Mouse (Mus musculus): ENCODE results near the gene Tcf3.

Tcf3 gene

GRCm38 (mm10) chr10:80437973-80438372 lies 4.5 kb upstream of the Tcf3 start:
- no peak for DNase-seq (ENCODE audit: low read depth, low spot score)

GRCm38 (mm10) chr10:80436276-80436675 lies 2.8 kb upstream of the Tcf3 start:
- peak; percentile 83 for DNase-seq (ENCODE audit: low read depth, low spot score)

- peak; percentile 41 for DNase-seq (ENCODE audit: low read depth, low spot score)
Measured at GRCm38 (mm10) chr10:80435764-80436163, 2.3 kb upstream of the Tcf3 start.

GRCm38 (mm10) chr10:80434823-80435222 lies 1.4 kb upstream of the Tcf3 start:
- no peak for DNase-seq (ENCODE audit: low read depth, low spot score)

GRCm38 (mm10) chr10:80434233-80434592 lies 766 bp upstream of the Tcf3 start:
- no peak for DNase-seq (ENCODE audit: low read depth, low spot score)

- no peak for DNase-seq (ENCODE audit: low read depth, low spot score)
Measured at GRCm38 (mm10) chr10:80432936-80433512, 423 bp downstream of the Tcf3 start.

- DNase-seq (ENCODE audit: low read depth, low spot score), result no peak
Measured at GRCm38 (mm10) chr10:80432387-80432785, 1.1 kb downstream of the Tcf3 start.

- DNase-seq (ENCODE audit: low read depth, low spot score), result no peak
Measured at GRCm38 (mm10) chr10:80431570-80432386, 1.7 kb downstream of the Tcf3 start.

GRCm38 (mm10) chr10:80430375-80430980 lies 3.0 kb downstream of the Tcf3 start:
- DNase-seq (ENCODE audit: low read depth, low spot score), result peak; percentile 48

- DNase-seq (ENCODE audit: low read depth, low spot score), result no peak
Measured at GRCm38 (mm10) chr10:80429800-80430199, 3.6 kb downstream of the Tcf3 start.

GRCm38 (mm10) chr10:80425041-80425440 lies 8.4 kb downstream of the Tcf3 start:
- no peak for DNase-seq (ENCODE audit: low read depth, low spot score)

DNA sequence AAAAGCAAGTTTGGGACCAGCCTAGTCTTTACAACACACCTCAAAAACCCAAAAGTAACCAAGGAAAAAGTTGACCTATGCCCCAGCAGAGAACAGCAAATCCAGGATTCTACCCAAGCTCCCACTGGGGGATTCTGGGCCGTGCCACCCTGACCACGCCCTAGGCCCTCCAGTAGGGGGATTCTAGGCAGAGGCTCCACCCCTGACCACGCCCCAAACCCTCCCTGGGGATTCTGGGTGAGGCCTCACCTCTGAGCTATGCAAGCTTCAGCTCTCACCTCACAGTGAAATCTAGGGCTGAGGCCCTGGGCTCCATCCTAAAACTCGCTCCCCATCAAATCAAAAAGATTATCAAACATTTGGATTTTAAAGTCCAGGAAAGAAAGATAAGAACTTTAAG lies 9.9 kb downstream of the Tcf3 start:
- DNase-seq (ENCODE audit: low read depth, low spot score), result peak; percentile 85

- no peak for DNase-seq (ENCODE audit: low read depth, low spot score)
Measured at GRCm38 (mm10) chr10:80421651-80422472, 11.6 kb downstream of the Tcf3 start.

- DNase-seq (ENCODE audit: low read depth, low spot score), result no peak
Measured at GRCm38 (mm10) chr10:80421208-80421607, 12.2 kb downstream of the Tcf3 start.

DNA sequence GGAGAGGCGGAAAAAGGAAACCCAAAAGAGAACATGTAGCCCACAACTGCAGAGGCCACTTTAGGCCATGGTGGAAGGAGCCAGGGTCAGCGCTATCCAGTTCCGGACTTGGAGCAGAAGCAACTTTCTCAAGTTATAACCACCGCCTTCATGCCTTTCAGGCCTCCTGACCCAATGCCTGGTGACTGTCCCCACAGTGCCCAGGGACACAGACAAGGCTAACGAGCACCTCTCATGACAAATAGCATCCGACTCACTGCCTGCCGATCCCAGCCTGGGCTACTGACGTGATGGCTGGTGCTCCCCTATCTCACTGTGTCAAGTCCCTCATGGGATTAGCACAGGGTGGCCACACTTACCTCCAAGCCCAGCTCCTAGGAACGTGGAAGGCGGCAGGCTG lies 12.7 kb downstream of the Tcf3 start:
- DNase-seq (ENCODE audit: low read depth, low spot score), result no peak

DNA sequence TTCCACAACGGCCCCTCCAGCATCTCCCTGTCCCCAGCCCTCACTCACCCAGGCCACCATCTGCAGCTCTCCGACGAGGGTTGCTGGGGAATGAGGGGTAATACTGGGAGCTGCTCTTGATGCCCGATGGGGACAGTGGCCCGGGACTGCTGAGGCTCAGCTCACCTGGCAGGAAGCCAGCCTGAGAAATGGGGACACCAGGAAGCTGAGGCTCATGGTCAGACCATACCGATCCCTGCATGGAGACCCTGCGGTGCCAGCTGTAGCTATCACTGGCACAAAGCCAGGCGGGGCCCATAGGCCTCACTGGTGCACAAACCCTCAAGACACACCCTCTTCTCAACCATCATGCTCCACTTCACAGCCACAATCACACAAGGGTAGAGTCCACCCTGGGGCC lies 14.0 kb downstream of the Tcf3 start:
- no peak for DNase-seq (ENCODE audit: low read depth, low spot score)

DNA sequence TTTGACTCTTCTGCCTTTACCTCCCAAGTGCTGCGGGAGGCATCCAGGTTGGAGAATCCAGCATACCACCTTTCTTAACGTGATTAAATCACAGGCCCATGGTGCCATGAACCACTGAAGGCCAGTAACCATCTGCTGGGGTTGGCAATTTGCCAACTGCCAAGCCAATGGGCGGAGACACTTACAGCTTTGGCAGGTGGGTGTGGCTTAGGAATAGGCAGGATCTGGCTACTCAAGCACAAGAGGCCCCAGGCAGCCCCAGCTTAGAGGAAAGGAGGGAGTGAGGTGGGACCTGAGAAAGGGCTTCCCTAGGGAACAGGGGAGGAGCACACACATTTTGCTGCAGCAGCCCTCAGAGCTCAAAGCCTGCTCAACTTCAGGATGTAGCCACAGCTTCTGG lies 15.1 kb downstream of the Tcf3 start:
- DNase-seq (ENCODE audit: low read depth, low spot score), result peak; percentile 51

DNA sequence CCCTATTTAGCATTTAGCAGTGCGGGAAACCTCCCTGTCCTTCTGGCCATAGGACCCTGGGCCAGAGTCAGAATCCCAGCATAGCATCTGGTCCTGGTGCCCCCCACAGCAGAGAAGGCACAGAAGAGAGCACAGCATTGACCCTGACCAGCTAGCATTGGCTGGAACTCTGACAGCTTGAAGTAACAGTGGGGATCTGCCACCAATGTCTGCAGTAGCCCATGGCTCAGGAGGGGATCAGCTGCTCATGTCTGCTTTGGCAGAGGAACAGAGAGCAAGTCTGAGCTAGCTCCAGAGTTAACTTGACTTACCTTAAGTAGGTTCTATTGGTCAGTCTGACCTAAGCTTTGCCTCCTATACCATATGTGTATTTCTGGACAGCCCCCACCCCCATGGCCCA lies 15.6 kb downstream of the Tcf3 start:
- no peak for DNase-seq (ENCODE audit: low read depth, low spot score)

DNA sequence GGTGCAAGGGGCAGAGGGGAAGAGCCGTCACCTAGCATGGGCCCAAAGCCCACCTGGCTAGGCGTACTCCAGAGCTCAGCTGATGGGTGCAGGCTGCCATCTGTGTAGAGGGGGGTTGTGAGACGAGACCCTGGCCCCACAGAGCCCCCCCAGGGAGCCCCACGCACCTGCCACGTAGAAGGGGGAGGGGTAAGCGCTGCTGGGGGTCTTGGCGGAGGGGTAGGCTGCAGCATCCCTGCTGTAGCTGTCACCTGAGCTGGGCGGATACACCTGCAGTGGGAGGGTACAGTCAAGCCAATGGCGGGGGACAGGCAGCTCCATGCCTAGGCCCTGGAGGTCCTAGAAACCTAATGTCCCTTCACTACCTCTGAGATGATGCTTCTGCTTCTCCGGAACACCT lies 16.1 kb downstream of the Tcf3 start:
- no peak for DNase-seq (ENCODE audit: low read depth, low spot score)

- no peak for DNase-seq (ENCODE audit: low read depth, low spot score)
Measured at GRCm38 (mm10) chr10:80415566-80415965, 17.9 kb downstream of the Tcf3 start.

GRCm38 (mm10) chr10:80412656-80413541 lies 20.5 kb downstream of the Tcf3 start:
- DNase-seq (ENCODE audit: low read depth, low spot score), result no peak

Measured in ES-CJ7 (cell line).